Mouse (Mus musculus): ENCODE data around the gene Setd1a. TPM values are rescaled to one million over a fixed set of nuclear protein-coding genes. Genes with fewer than 3 reads are reported as not detected.

Setd1a gene
- polyA plus RNA-seq, 1 experiment from 2014 or later, result 20.3 TPM

DNA sequence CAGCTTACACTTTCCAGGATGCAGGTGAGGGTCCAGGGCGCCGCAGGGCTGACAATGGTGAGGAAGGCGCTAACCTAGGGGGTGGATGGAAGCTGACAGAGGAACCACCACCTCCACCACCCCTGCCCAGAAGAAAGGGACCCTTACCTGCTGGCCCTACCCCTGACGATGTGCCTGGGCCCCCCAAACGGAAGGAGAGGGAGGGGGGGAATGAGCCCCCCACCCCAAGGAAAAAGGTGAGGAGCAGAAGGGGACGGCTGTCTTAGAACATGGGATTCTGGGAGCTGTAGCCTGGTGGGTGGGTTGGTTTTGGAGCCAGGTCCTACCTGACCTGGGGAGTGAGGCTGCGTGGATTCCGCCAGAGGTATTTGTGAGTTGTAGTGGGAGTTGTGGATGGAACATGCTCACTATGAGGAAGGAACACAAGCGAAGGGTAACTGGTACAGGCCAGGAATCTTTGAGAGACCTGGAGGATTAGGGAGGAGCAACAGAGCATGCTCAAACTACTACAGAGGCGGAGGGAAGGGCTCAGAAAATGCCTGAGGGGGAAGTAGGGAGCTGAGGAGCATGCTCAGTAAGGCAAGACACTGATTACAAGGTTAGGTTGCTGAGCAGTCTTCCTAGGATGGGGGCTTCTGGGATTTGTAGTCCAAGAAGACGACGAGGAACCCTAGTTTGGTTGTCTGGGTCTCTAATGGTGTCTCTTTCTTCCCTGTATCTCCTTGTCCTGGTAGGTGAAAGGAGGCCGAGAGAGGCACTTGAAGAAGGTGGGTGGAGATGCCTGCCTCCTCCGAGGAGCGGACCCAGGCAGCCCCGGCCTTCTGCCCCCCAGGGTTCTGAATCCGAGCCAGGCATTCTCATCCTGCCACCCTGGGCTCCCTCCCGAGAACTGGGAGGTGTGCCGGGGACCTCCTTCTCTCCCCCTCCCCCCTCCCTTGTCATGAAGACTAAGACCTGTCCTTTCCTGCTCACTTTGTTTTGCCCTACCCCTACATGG, 26.0 kb upstream of the Setd1a start:
- no peaks in the 10 kb centered on the region for H3K27me3 ChIP-seq (replicated peaks)
- no peak overlapping the region for H3K27ac ChIP-seq
- no peak overlapping the region for H3K4me3 ChIP-seq
- peaks cover 20% of the 10 kb centered on the region for H3K4me1 ChIP-seq
- no peak for ATAC-seq (ENCODE audit: low FRiP score, low read depth)
- 0 out of 2 replicates have a peak overlapping the region, but pooled peaks have one; percentile 9 for H3K9ac ChIP-seq
- H3K4me2 ChIP-seq (replicated peaks), result no peak overlapping the region
- WGBS, result 91% methylated on average over 19 of the region's 19 CpGs
- H3K36me3 ChIP-seq, result peaks cover 74% of the 10 kb centered on the region
- no peaks in the 10 kb centered on the region for H3K9me3 ChIP-seq

DNA sequence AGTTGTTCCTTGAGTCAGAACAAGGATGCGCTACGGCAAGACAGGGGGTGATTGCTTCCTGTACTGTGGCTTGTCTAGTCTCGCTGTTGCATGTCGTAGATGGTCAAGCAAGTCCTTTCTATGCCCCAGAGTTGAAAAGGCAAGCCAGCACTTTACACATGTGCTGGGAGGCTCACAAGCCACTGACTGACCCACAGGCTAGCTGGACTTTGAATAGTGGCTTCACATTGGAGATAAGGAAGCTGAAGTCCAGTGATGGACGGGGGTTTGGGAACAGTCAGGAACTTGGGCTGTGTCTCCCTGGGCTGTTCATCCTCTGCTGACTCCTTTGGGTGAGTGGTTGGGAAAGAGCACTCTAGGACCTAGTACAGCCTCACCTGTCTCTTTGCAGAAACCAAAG, 24.9 kb upstream of the Setd1a start:
- no peak overlapping the region for H3K9ac ChIP-seq
- no peak overlapping the region for H3K4me2 ChIP-seq (replicated peaks)
- no peaks in the 10 kb centered on the region for H3K27me3 ChIP-seq (replicated peaks)
- peaks cover 83% of the 10 kb centered on the region for H3K36me3 ChIP-seq
- no peaks in the 10 kb centered on the region for H3K9me3 ChIP-seq
- no peak overlapping the region for H3K4me3 ChIP-seq
- peaks cover 23% of the 10 kb centered on the region for H3K4me1 ChIP-seq
- ATAC-seq (ENCODE audit: low FRiP score, low read depth), result no peak
- WGBS, result 95% methylated on average over 5 of the region's 5 CpGs
- no peak overlapping the region for H3K27ac ChIP-seq

- H3K4me3 ChIP-seq, result no peak overlapping the region
- WGBS, result 97% methylated on average over 27 of the region's 27 CpGs
- H3K4me2 ChIP-seq (replicated peaks), result no peak overlapping the region
- no peak for ATAC-seq (ENCODE audit: low FRiP score, low read depth)
- no peak overlapping the region for H3K9ac ChIP-seq
- peaks cover 22% of the 10 kb centered on the region for H3K4me1 ChIP-seq
- no peak overlapping the region for H3K27ac ChIP-seq
- H3K36me3 ChIP-seq, result peaks cover 88% of the 10 kb centered on the region
- no peaks in the 10 kb centered on the region for H3K27me3 ChIP-seq (replicated peaks)
- no peaks in the 10 kb centered on the region for H3K9me3 ChIP-seq
These were observed 24.4 kb upstream of the Setd1a start for GRCm38 (mm10) chr7:127752069-127752468.

DNA sequence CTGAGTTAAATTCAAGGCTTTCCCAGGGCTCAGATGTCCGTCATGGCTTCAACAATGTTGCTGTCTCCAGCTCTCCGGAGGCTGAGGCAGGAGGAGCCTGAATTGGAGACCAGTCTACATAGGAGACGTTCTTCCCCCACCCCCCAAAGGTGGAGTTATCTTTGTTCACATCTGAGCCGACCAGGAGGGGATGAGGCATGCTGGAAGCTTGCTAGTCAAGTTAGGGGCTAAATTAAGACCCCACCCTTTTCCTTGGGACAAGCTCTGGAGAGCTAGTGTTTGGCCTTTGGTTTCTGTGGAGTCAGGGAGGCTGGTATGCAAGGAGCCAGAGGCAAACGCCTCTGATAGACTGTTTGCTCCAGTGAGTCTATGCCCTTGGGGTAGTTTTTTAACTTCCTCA, 23.3 kb upstream of the Setd1a start:
- H3K4me2 ChIP-seq (replicated peaks), result no peak overlapping the region
- no peaks in the 10 kb centered on the region for H3K9me3 ChIP-seq
- H3K36me3 ChIP-seq, result peaks cover 94% of the 10 kb centered on the region
- H3K27me3 ChIP-seq (replicated peaks), result no peaks in the 10 kb centered on the region
- no peak for ATAC-seq (ENCODE audit: low FRiP score, low read depth)
- no peak overlapping the region for H3K27ac ChIP-seq
- WGBS, result 85% methylated on average over 5 of the region's 5 CpGs
- H3K4me3 ChIP-seq, result no peak overlapping the region
- no peak overlapping the region for H3K9ac ChIP-seq
- H3K4me1 ChIP-seq, result 0 out of 2 replicates have a peak, but pooled peaks cover 11% of the 10 kb centered on the region

- no peak for ATAC-seq (ENCODE audit: low FRiP score, low read depth)
- no peak overlapping the region for H3K27ac ChIP-seq
- H3K36me3 ChIP-seq, result peaks cover 94% of the 10 kb centered on the region
- no peak overlapping the region for H3K4me2 ChIP-seq (replicated peaks)
- no peak overlapping the region for H3K4me3 ChIP-seq
- no peaks in the 10 kb centered on the region for H3K27me3 ChIP-seq (replicated peaks)
- no peaks in the 10 kb centered on the region for H3K9me3 ChIP-seq
- H3K9ac ChIP-seq, result no peak overlapping the region
- H3K4me1 ChIP-seq, result 0 out of 2 replicates have a peak, but pooled peaks cover 6% of the 10 kb centered on the region
- WGBS, result 90% methylated on average over 7 of the region's 7 CpGs
These were observed 22.7 kb upstream of the Setd1a start for GRCm38 (mm10) chr7:127753741-127754140.

DNA sequence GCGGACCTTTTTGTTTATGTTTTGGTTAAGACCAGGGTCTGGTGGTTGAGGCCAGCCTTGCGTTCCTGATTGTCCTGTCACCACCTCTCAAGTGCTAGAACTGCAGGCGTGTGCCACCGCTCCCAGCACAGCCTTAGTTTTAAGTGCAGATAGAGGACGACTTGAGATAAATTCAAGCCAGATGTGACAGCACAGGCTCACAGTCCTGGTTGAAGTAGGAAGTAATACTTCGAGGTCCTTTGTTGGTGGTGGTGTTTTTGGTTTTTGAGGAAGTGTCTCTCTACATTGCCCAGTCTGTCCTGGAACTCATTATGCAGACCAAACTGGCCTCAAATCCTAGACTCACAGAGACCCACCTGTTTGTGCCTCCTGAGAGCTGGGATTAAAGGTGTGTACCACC, 16.8 kb upstream of the Setd1a start:
- Histone ChIP-seq H3K4me1 (0 out of 2 replicates have a peak, but pooled peaks cover 3% of the 10 kb centered on the region), H3K4me3 (no peak overlapping the region), H3K36me3 (peaks cover 80% of the 10 kb centered on the region), H3K9me3 (no peaks in the 10 kb centered on the region), H3K9ac (no peak overlapping the region), H3K27ac (no peak overlapping the region), H3K4me2 (replicated peaks) (no peak overlapping the region), H3K27me3 (replicated peaks) (no peaks in the 10 kb centered on the region)
- no peak for ATAC-seq (ENCODE audit: low FRiP score, low read depth)
- 76% methylated on average over 6 of the region's 6 CpGs for WGBS

- no peaks in the 10 kb centered on the region for H3K9me3 ChIP-seq
- no peak for ATAC-seq (ENCODE audit: low FRiP score, low read depth)
- no peak overlapping the region for H3K4me3 ChIP-seq
- 89% methylated on average over 3 of the region's 3 CpGs for WGBS
- H3K9ac ChIP-seq, result no peak overlapping the region
- 0 out of 2 replicates have a peak, but pooled peaks cover 3% of the 10 kb centered on the region for H3K4me1 ChIP-seq
- no peak overlapping the region for H3K27ac ChIP-seq
- no peak overlapping the region for H3K4me2 ChIP-seq (replicated peaks)
- peaks cover 79% of the 10 kb centered on the region for H3K36me3 ChIP-seq
- H3K27me3 ChIP-seq (replicated peaks), result no peaks in the 10 kb centered on the region
These were observed 16.0 kb upstream of the Setd1a start for GRCm38 (mm10) chr7:127760478-127760877.

- H3K9me3 ChIP-seq, result no peaks in the 10 kb centered on the region
- no peak overlapping the region for H3K4me3 ChIP-seq
- H3K36me3 ChIP-seq, result peaks cover 80% of the 10 kb centered on the region
- H3K27me3 ChIP-seq (replicated peaks), result no peaks in the 10 kb centered on the region
- no peak overlapping the region for H3K27ac ChIP-seq
- 51% methylated on average over 7 of the region's 7 CpGs for WGBS
- 0 out of 2 replicates have a peak, but pooled peaks cover under 1% of the 10 kb centered on the region for H3K4me1 ChIP-seq
- no peak overlapping the region for H3K9ac ChIP-seq
- no peak for ATAC-seq (ENCODE audit: low FRiP score, low read depth)
- no peak overlapping the region for H3K4me2 ChIP-seq (replicated peaks)
These were observed 15.4 kb upstream of the Setd1a start for GRCm38 (mm10) chr7:127761026-127761425.

DNA sequence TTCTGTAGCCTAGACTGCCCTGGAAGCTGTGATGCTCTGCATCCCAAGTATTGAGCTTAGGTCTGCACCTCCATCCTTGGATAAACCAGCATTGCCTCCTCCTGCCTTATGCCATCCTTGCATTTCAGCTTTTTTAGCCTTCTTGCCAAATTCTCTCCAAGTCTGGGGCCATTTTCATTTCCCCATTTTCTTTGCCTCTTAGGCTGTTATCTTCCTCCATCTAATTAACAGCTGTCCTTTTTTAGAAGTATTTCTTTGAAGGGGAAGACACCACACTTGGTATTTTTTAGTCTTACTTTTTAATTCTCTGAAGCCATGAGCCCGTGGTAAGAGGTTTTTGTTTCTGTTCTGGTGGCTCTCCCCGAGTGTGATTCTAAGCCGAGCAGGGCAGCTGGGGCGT, 12.8 kb upstream of the Setd1a start:
- H3K36me3 ChIP-seq, result peaks cover 79% of the 10 kb centered on the region
- no peak for ATAC-seq (ENCODE audit: low FRiP score, low read depth)
- no peak overlapping the region for H3K4me2 ChIP-seq (replicated peaks)
- H3K9ac ChIP-seq, result no peak overlapping the region
- no peak overlapping the region for H3K4me3 ChIP-seq
- no peak overlapping the region for H3K27ac ChIP-seq
- H3K9me3 ChIP-seq, result no peaks in the 10 kb centered on the region
- 95% methylated on average over 4 of the region's 4 CpGs for WGBS
- H3K4me1 ChIP-seq, result peaks cover 4% of the 10 kb centered on the region
- H3K27me3 ChIP-seq (replicated peaks), result no peaks in the 10 kb centered on the region

- Histone ChIP-seq H3K36me3 (peaks cover 69% of the 10 kb centered on the region), H3K4me3 (no peak overlapping the region), H3K27ac (no peak overlapping the region), H3K4me1 (peaks cover 25% of the 10 kb centered on the region), H3K27me3 (replicated peaks) (no peaks in the 10 kb centered on the region), H3K9me3 (no peaks in the 10 kb centered on the region), H3K4me2 (replicated peaks) (no peak overlapping the region), H3K9ac (no peak overlapping the region)
- WGBS, result 91% methylated on average over 2 of the region's 2 CpGs
- no peak for ATAC-seq (ENCODE audit: low FRiP score, low read depth)
These were observed 10.7 kb upstream of the Setd1a start for GRCm38 (mm10) chr7:127765756-127766155.

DNA sequence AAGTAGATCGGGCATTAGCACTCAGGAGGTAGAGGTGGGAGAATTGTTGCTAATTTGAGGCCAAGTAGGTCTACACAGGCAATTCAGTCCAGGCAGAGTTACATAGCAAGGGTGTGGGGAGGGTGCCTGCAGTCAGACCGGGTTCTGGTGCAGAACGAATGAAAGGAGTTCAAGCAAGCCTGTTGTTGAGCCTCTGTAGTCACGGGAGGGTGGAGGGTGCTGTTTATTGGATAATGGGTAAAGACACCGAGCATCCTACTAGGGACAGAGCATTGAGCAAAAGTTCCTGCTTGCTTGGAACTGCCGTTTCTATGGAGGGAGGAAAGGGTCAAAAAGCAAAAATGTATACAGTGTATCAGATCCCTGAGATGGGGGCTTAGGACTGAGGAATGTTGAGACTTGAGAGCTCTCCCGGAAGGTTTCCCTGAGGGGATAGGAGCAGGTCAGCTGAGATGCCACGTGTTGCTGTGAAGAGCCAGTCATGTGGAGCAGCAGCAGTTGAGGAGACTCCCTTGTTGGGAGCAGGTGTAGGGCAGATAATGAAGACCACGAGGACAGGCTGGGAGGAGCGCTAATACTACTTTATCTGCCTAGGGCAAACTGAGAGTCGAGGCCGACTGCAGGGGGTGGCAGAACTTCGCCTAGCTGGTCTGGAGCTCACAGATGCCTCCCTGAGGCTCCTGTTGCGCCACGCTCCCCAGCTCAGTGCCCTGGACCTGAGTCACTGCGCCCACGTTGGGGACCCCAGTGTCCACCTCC, 9.4 kb upstream of the Setd1a start:
- no peak for ATAC-seq (ENCODE audit: low FRiP score, low read depth)
- H3K9ac ChIP-seq, result no peak overlapping the region
- H3K36me3 ChIP-seq, result peaks cover 59% of the 10 kb centered on the region
- 82% methylated on average over 17 of the region's 17 CpGs for whole genome bisulfite sequencing
- peaks cover 25% of the 10 kb centered on the region for H3K4me1 ChIP-seq
- H3K27me3 ChIP-seq (replicated peaks), result no peaks in the 10 kb centered on the region
- H3K4me2 ChIP-seq (replicated peaks), result no peak overlapping the region
- no peaks in the 10 kb centered on the region for H3K9me3 ChIP-seq
- H3K4me3 ChIP-seq, result no peak overlapping the region
- no peak overlapping the region for H3K27ac ChIP-seq

GRCm38 (mm10) chr7:127767671-127768345, 8.7 kb upstream of the Setd1a start:
- H3K27me3 ChIP-seq (replicated peaks), result no peaks in the 10 kb centered on the region
- peaks cover 25% of the 10 kb centered on the region for H3K4me1 ChIP-seq
- H3K9ac ChIP-seq, result no peak overlapping the region
- WGBS, result 94% methylated on average over 19 of the region's 19 CpGs
- no peak overlapping the region for H3K4me3 ChIP-seq
- peaks cover 53% of the 10 kb centered on the region for H3K36me3 ChIP-seq
- ATAC-seq (ENCODE audit: low FRiP score, low read depth), result no peak
- no peak overlapping the region for H3K27ac ChIP-seq
- 0 out of 2 replicates have a peak overlapping the region, but pooled peaks have one; percentile 73 for H3K4me2 ChIP-seq (replicated peaks)
- H3K9me3 ChIP-seq, result no peaks in the 10 kb centered on the region
